ENCODE assay signal across 7 mouse cellular contexts in the genomic region with DNA sequence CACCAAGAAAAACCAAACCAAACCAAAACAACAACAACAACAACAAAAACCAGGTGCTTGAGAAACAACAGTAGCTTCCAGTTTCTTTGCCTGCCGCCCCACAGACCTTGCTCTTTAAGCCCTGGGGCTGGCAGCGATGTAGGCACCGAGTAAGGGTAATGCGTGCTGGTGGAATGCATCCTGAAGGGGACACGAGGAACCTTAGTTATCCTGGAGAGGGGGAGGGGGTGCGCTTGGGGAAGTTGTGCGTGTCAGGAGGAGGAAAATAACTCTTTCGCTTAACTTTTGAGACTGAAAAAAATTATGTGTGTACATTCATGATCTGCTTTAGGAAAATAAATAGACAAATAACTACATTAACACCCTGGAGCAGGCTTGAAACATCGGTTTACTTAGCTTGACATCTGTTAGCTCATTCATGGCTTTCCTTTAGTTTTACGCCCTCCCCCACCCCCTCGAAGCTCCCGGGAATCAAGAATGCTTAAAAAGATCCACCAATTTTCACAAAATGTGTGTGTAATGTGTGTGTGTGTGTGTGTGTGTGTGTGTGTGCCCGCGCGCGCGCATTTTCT. TPM values are rescaled to one million over a fixed set of nuclear protein-coding genes. Genes with fewer than 3 reads are reported as not detected.
DNase-seq lines count a peak whose midpoint lies in the region; ATAC-seq and TF ChIP-seq lines count a peak whose summit lies in the region.

No protein-coding gene starts in this region.

- peak overlapping the region; percentile 61 for H3K4me3 ChIP-seq in intestine, postnatal 0 days (ENCODE audit: low read depth, low read length)
- peak overlapping the region; percentile 79 for H3K4me3 ChIP-seq in midbrain, embryonic 10.5 days
- H3K4me3 ChIP-seq in left cerebral cortex, adult 2 months, result no peak overlapping the region; the same call in 1 of the 2 replicates

- H3K4me2 ChIP-seq in intestine, postnatal 0 days (replicated peaks; ENCODE audit: low read depth), result peak overlapping the region; percentile 100

- no peak for ATAC-seq in intestine, postnatal 0 days

- no peak for TF ChIP-seq CTCF in intestine, postnatal 0 days (IDR thresholded peaks at IDR 0.05; ENCODE audit: low read depth)
- no peak for TF ChIP-seq CTCF in left cerebral cortex, adult 2 months (IDR thresholded peaks at IDR 0.05)

- intact Hi-C loops in left cerebral cortex, adult 2 months (cut with DNase I), result no loop called here

- no peaks in the 10 kb centered on the region for H3K36me3 ChIP-seq in intestine, postnatal 0 days (ENCODE audit: control insufficient read depth, insufficient read depth)
- H3K36me3 ChIP-seq in midbrain, embryonic 10.5 days, result no peaks in the 10 kb centered on the region

- H3K9me3 ChIP-seq in intestine, postnatal 0 days (ENCODE audit: control insufficient read depth), result no peaks in the 10 kb centered on the region
- H3K9me3 ChIP-seq in midbrain, embryonic 10.5 days (replicated peaks), result no peaks in the 10 kb centered on the region

- 13% methylated on average over 17 of the region's 17 CpGs for WGBS in intestine, postnatal 0 days
- 4% methylated on average over 17 of the region's 17 CpGs for WGBS in midbrain, embryonic 10.5 days

- 0 out of 2 replicates have a peak overlapping the region, but pooled peaks have one; percentile 53 for H3K9ac ChIP-seq in intestine, postnatal 0 days (ENCODE audit: low read depth, low read length)

- peaks cover 22% of the 10 kb centered on the region for H3K27me3 ChIP-seq in intestine, postnatal 0 days (replicated peaks; ENCODE audit: control insufficient read depth, insufficient read depth, low read length)
- H3K27me3 ChIP-seq in midbrain, embryonic 10.5 days (ENCODE audit: low read depth, poor library complexity, severe bottlenecking), result peaks cover 73% of the 10 kb centered on the region

- no peak overlapping the region for H3K27ac ChIP-seq in intestine, postnatal 0 days (ENCODE audit: low read depth, low read length)
- no peak overlapping the region for H3K27ac ChIP-seq in midbrain, embryonic 10.5 days (replicated peaks)
- H3K27ac ChIP-seq in left cerebral cortex, adult 2 months, result no peak overlapping the region

- H3K4me1 ChIP-seq in intestine, postnatal 0 days (replicated peaks; ENCODE audit: control insufficient read depth, insufficient read depth, low read length), result no peaks in the 10 kb centered on the region
- H3K4me1 ChIP-seq in midbrain, embryonic 10.5 days, result peaks cover 27% of the 10 kb centered on the region

- DNase-seq in Muller cell, postnatal 12 days (ENCODE audit: inconsistent ontology term), result peak; percentile 51
- peak; percentile 33 for DNase-seq in embryo, embryonic 9.5 days (ENCODE audit: extremely low spot score)
- peak; percentile 32 for DNase-seq in midbrain, embryonic 10.5 days (ENCODE audit: low spot score)
- DNase-seq in spleen, adult 12 weeks (ENCODE audit: low spot score), result no peak
- no peak for DNase-seq in left cerebral cortex, adult 2 months (ENCODE audit: extremely low spot score in 1 of 2, low spot score in 2 of 2)
- no peak for DNase-seq in thymus, postnatal 0 days (ENCODE audit: low spot score)

RNA-seq across cellular contexts. Expression of a gene that starts 1.3 kb away (rescaled TPM):
- polyA plus RNA-seq in intestine, postnatal 0 days (2015; fragmentation: Nextera tagmentation; extraction: Ambion mirVana), result 21.6 and 30.6 TPM in 2 replicates
- 34.9 and 45.6 TPM in 2 replicates for polyA plus RNA-seq in midbrain, embryonic 10.5 days (2016; fragmentation: Nextera tagmentation; extraction: Ambion mirVana)
- total RNA-seq in left cerebral cortex, adult 2 months (2021), result 100 to 1,000 TPM; 520 to 555 TPM
- polyA plus RNA-seq in thymus, postnatal 0 days (2015; fragmentation: Nextera tagmentation; extraction: Ambion mirVana), result 8.5 and 10.5 TPM in 2 replicates

RNA-seq across cellular contexts. Expression of a gene that starts 47.2 kb away (rescaled TPM):
- 100 and 133 TPM in 2 replicates for polyA plus RNA-seq in intestine, postnatal 0 days (2015; fragmentation: Nextera tagmentation; extraction: Ambion mirVana)
- 440 and 527 TPM in 2 replicates for polyA plus RNA-seq in midbrain, embryonic 10.5 days (2016; fragmentation: Nextera tagmentation; extraction: Ambion mirVana)
- under 1 TPM; 0.36 to 0.40 TPM for total RNA-seq in left cerebral cortex, adult 2 months (2021)
- polyA plus RNA-seq in thymus, postnatal 0 days (2015; fragmentation: Nextera tagmentation; extraction: Ambion mirVana), result 394 and 415 TPM in 2 replicates

Comparison
In these comparisons a context has a peak if more than half of its experiments do, and no peak if none do; other contexts are left out.
1. DNase-seq: peak in Muller cell, postnatal 12 days (single experiment), embryo, embryonic 9.5 days (single experiment) and midbrain, embryonic 10.5 days (single experiment); none in spleen, adult 12 weeks (single experiment), left cerebral cortex, adult 2 months (0 of 2) and thymus, postnatal 0 days (single experiment).